Mouse (Mus musculus): ENCODE measurements around the gene Kremen2. TPM values are rescaled to one million over a fixed set of nuclear protein-coding genes. Genes with fewer than 3 reads are reported as not detected.
A peak's percentile ranks its signal among the peaks of the same experiment; 100 is the strongest.

Gene Kremen2
- polyA plus RNA-seq, 1 experiment from 2014 or later = 2.6 TPM

- H3K4me3 ChIP-seq (ENCODE audit: low read depth, low read length) = no peak overlapping the region
- H3K4me1 ChIP-seq (replicated peaks; ENCODE audit: control insufficient read depth, insufficient read depth, low read length) = peaks cover 7% of the 10 kb centered on the region
- H3K36me3 ChIP-seq (ENCODE audit: control insufficient read depth, insufficient read depth, low read length) = no peaks in the 10 kb centered on the region
- DNase-seq (ENCODE audit: low spot score) (no peak), ATAC-seq (ENCODE audit: low FRiP score) (no peak)
- WGBS = 59% methylated on average over 15 of the region's 15 CpGs
- H3K27me3 ChIP-seq (ENCODE audit: control insufficient read depth, insufficient read depth, low read length) = peaks cover 24% of the 10 kb centered on the region
- no peaks in the 10 kb centered on the region for H3K9me3 ChIP-seq (ENCODE audit: control insufficient read depth, low read length)
- H3K4me2 ChIP-seq (replicated peaks; ENCODE audit: low read depth, low read length) = peak overlapping the region; percentile 99; the same call in 1 of the 2 replicates
- no peak overlapping the region for H3K9ac ChIP-seq (ENCODE audit: low read depth, low read length)
- H3K27ac ChIP-seq (ENCODE audit: low read depth, low read length) = no peak overlapping the region
Measured at GRCm38 (mm10) chr17:23737493-23738445, 7.9 kb downstream of the Kremen2 start.

- DNase-seq (ENCODE audit: low spot score) = no peak
- H3K4me3 ChIP-seq (ENCODE audit: low read depth, low read length) = no peak overlapping the region
- 95% methylated on average over 1 of the region's 1 CpGs for WGBS
- H3K27me3 ChIP-seq (ENCODE audit: control insufficient read depth, insufficient read depth, low read length) = no peaks in the 10 kb centered on the region
- H3K4me2 ChIP-seq (replicated peaks; ENCODE audit: low read depth, low read length) = no peak overlapping the region
- H3K27ac ChIP-seq (ENCODE audit: low read depth, low read length) = no peak overlapping the region
- ATAC-seq (ENCODE audit: low FRiP score) = no peak
- H3K9ac ChIP-seq (ENCODE audit: low read depth, low read length) = no peak overlapping the region
- H3K9me3 ChIP-seq (ENCODE audit: control insufficient read depth, low read length) = no peaks in the 10 kb centered on the region
- H3K4me1 ChIP-seq (replicated peaks; ENCODE audit: control insufficient read depth, insufficient read depth, low read length) = peaks cover 3% of the 10 kb centered on the region
- H3K36me3 ChIP-seq (ENCODE audit: control insufficient read depth, insufficient read depth, low read length) = no peaks in the 10 kb centered on the region
Measured at GRCm38 (mm10) chr17:23734341-23734740, 11.3 kb downstream of the Kremen2 start.

- 75% methylated on average over 1 of the region's 1 CpGs for WGBS
- no peak for ATAC-seq (ENCODE audit: low FRiP score)
- Histone ChIP-seq H3K27me3 (ENCODE audit: control insufficient read depth, insufficient read depth, low read length) (no peaks in the 10 kb centered on the region), H3K27ac (ENCODE audit: low read depth, low read length) (no peak overlapping the region), H3K4me3 (ENCODE audit: low read depth, low read length) (no peak overlapping the region), H3K9me3 (ENCODE audit: control insufficient read depth, low read length) (no peaks in the 10 kb centered on the region), H3K4me2 (replicated peaks; ENCODE audit: low read depth, low read length) (no peak overlapping the region), H3K9ac (ENCODE audit: low read depth, low read length) (no peak overlapping the region), H3K36me3 (ENCODE audit: control insufficient read depth, insufficient read depth, low read length) (no peaks in the 10 kb centered on the region), H3K4me1 (replicated peaks; ENCODE audit: control insufficient read depth, insufficient read depth, low read length) (no peaks in the 10 kb centered on the region)
- no peak for DNase-seq (ENCODE audit: low spot score)
Measured at GRCm38 (mm10) chr17:23730441-23730840, 15.2 kb downstream of the Kremen2 start.

- Histone ChIP-seq H3K4me2 (replicated peaks; ENCODE audit: low read depth, low read length) (peak overlapping the region; percentile 94), H3K27ac (ENCODE audit: low read depth, low read length) (peak overlapping the region; percentile 56; the same call in 1 of the 2 replicates), H3K36me3 (ENCODE audit: control insufficient read depth, insufficient read depth, low read length) (no peaks in the 10 kb centered on the region), H3K27me3 (ENCODE audit: control insufficient read depth, insufficient read depth, low read length) (no peaks in the 10 kb centered on the region), H3K9me3 (ENCODE audit: control insufficient read depth, low read length) (no peaks in the 10 kb centered on the region), H3K4me1 (replicated peaks; ENCODE audit: control insufficient read depth, insufficient read depth, low read length) (no peaks in the 10 kb centered on the region), H3K9ac (ENCODE audit: low read depth, low read length) (peak overlapping the region; percentile 76), H3K4me3 (ENCODE audit: low read depth, low read length) (peak overlapping the region; percentile 85)
- DNase-seq (ENCODE audit: low spot score) = peak; percentile 79
- under 1% methylated on average over 20 of the region's 20 CpGs for WGBS
- ATAC-seq (ENCODE audit: low FRiP score) = peak; percentile 88
Measured at GRCm38 (mm10) chr17:23726758-23727142, 18.9 kb downstream of the Kremen2 start.

- H3K27me3 ChIP-seq (ENCODE audit: control insufficient read depth, insufficient read depth, low read length) = no peaks in the 10 kb centered on the region
- WGBS = 3% methylated on average over 72 of the region's 73 CpGs
- ATAC-seq (ENCODE audit: low FRiP score) (peak; percentile 93), DNase-seq (ENCODE audit: low spot score) (peak; percentile 97)
- peak within 1 kb of the TSS; percentile 85 for H3K4me3 ChIP-seq (ENCODE audit: low read depth, low read length)
- no peaks in the 10 kb centered on the region for H3K9me3 ChIP-seq (ENCODE audit: control insufficient read depth, low read length)
- H3K4me2 ChIP-seq (replicated peaks; ENCODE audit: low read depth, low read length) = peak within 1 kb of the TSS; percentile 94
- H3K36me3 ChIP-seq (ENCODE audit: control insufficient read depth, insufficient read depth, low read length) = no peaks in the 10 kb centered on the region
- peak within 1 kb of the TSS; percentile 56; the same call in 1 of the 2 replicates for H3K27ac ChIP-seq (ENCODE audit: low read depth, low read length)
- peak within 1 kb of the TSS; percentile 76 for H3K9ac ChIP-seq (ENCODE audit: low read depth, low read length)
- H3K4me1 ChIP-seq (replicated peaks; ENCODE audit: control insufficient read depth, insufficient read depth, low read length) = no peaks in the 10 kb centered on the region
Measured at GRCm38 (mm10) chr17:23725999-23726757, 19.5 kb downstream of the Kremen2 start, which contains the start of gene Pkmyt1. Pkmyt1 (plus strand) TSS chr17:23726336.

GRCm38 (mm10) chr17:23725477-23725876 is 20.2 kb downstream of the Kremen2 start:
- Histone ChIP-seq H3K36me3 (ENCODE audit: control insufficient read depth, insufficient read depth, low read length) (no peaks in the 10 kb centered on the region), H3K4me2 (replicated peaks; ENCODE audit: low read depth, low read length) (peak overlapping the region; percentile 94), H3K27ac (ENCODE audit: low read depth, low read length) (no peak overlapping the region), H3K27me3 (ENCODE audit: control insufficient read depth, insufficient read depth, low read length) (no peaks in the 10 kb centered on the region), H3K4me3 (ENCODE audit: low read depth, low read length) (no peak overlapping the region), H3K9ac (ENCODE audit: low read depth, low read length) (peak overlapping the region; percentile 76), H3K9me3 (ENCODE audit: control insufficient read depth, low read length) (no peaks in the 10 kb centered on the region), H3K4me1 (replicated peaks; ENCODE audit: control insufficient read depth, insufficient read depth, low read length) (no peaks in the 10 kb centered on the region)
- ATAC-seq (ENCODE audit: low FRiP score) = no peak
- DNase-seq (ENCODE audit: low spot score) = no peak
- WGBS = 60% methylated on average over 4 of the region's 4 CpGs

- Histone ChIP-seq H3K36me3 (ENCODE audit: control insufficient read depth, insufficient read depth, low read length) (no peaks in the 10 kb centered on the region), H3K9me3 (ENCODE audit: control insufficient read depth, low read length) (no peaks in the 10 kb centered on the region), H3K4me1 (replicated peaks; ENCODE audit: control insufficient read depth, insufficient read depth, low read length) (no peaks in the 10 kb centered on the region), H3K27ac (ENCODE audit: low read depth, low read length) (no peak within 1 kb of the TSS), H3K4me2 (replicated peaks; ENCODE audit: low read depth, low read length) (no peak within 1 kb of the TSS), H3K27me3 (ENCODE audit: control insufficient read depth, insufficient read depth, low read length) (no peaks in the 10 kb centered on the region), H3K9ac (ENCODE audit: low read depth, low read length) (no peak within 1 kb of the TSS), H3K4me3 (ENCODE audit: low read depth, low read length) (no peak within 1 kb of the TSS)
- WGBS = 74% methylated on average over 7 of the region's 7 CpGs
- no peak for DNase-seq (ENCODE audit: low spot score)
- ATAC-seq (ENCODE audit: low FRiP score) = no peak
Measured at GRCm38 (mm10) chr17:23722376-23723125, 23.1 kb downstream of the Kremen2 start, which contains the start of gene 1520401A03Rik. 1520401A03Rik (minus strand) TSS chr17:23722783.

- ATAC-seq (ENCODE audit: low FRiP score) = no peak
- H3K27ac ChIP-seq (ENCODE audit: low read depth, low read length) = no peak overlapping the region
- no peak overlapping the region for H3K9ac ChIP-seq (ENCODE audit: low read depth, low read length)
- H3K27me3 ChIP-seq (ENCODE audit: control insufficient read depth, insufficient read depth, low read length) = no peaks in the 10 kb centered on the region
- H3K4me2 ChIP-seq (replicated peaks; ENCODE audit: low read depth, low read length) = no peak overlapping the region
- DNase-seq (ENCODE audit: low spot score) = no peak
- H3K36me3 ChIP-seq (ENCODE audit: control insufficient read depth, insufficient read depth, low read length) = no peaks in the 10 kb centered on the region
- WGBS = 80% methylated on average over 2 of the region's 2 CpGs
- H3K9me3 ChIP-seq (ENCODE audit: control insufficient read depth, low read length) = no peaks in the 10 kb centered on the region
- no peaks in the 10 kb centered on the region for H3K4me1 ChIP-seq (replicated peaks; ENCODE audit: control insufficient read depth, insufficient read depth, low read length)
- H3K4me3 ChIP-seq (ENCODE audit: low read depth, low read length) = no peak overlapping the region
Measured at GRCm38 (mm10) chr17:23721886-23722285, 23.7 kb downstream of the Kremen2 start.
